Mouse (Mus musculus): ENCODE measurements at regions not wholly inside any gene's neighbourhood (a gene's known extent, or its start where the extent isn't known, plus 50 kb on each side); places are given as distances from the start of the nearest gene placed in this dataset.

DNA sequence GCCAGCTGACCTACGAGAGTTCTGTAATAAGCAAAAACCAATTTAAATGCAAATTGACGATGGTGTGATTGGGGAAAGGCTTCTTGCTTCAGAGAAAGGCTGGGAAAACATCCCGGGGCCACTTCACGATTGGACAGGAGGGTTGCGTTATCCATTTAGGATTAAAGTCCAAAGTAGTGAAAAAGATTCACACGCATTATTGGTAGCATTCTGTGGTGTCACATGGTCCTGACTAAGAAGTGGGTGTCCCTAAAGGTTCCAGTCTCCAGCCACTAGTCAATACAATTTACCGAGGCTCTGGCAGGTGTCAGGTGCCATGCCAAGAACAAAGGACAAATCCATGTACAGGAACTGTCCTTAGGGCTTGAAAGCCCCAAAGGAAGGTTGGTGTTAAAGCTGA lies 86.9 kb upstream of the Cpeb4 start:
- TF ChIP-seq CTCF (IDR thresholded peaks at IDR 0.05; ENCODE audit: low read depth, low read length) (no peak), POLR2A (IDR thresholded peaks at IDR 0.05; ENCODE audit: extremely low read depth, insufficient read depth, low read length) (no peak)

All from liver, adult 2 months (tissue).